Mouse (Mus musculus) ES-E14 (cell line): ENCODE measurements around the gene Il1b. TPM values are rescaled to one million over a fixed set of nuclear protein-coding genes. Genes with fewer than 3 reads are reported as not detected.

Experiments used
- DNase-seq: peaks from one replicate; pipeline ENCODE4 v3.0.0-alpha.2; 2013; ENCODE audit warnings: low read depth, low spot score
- H3K27ac ChIP-seq: 2 replicates; pipeline ENCODE4 v1.5.1; 2012; ENCODE audit warnings: low read depth, mild to moderate bottlenecking, low read length, moderate library complexity, mixed read lengths; ENCODE audit not compliant: poor library complexity, insufficient read depth, severe bottlenecking
- H3K36me3 ChIP-seq: 2 replicates; pipeline ENCODE4 v1.6.1; 2012; ENCODE audit warnings: mild to moderate bottlenecking, low read length, moderate library complexity, mixed read lengths; ENCODE audit not compliant: control insufficient read depth, poor library complexity, insufficient read depth, severe bottlenecking
- H3K4me1 ChIP-seq, 2 experiments: fragments of 150-350 bp in 1 of 2; sonication (generic) in 1 of 2; 2 replicates each; pipeline ENCODE4 v1.6.1; 2012; ENCODE audit warnings: low read length in 2 of 2, mild to moderate bottlenecking in 1 of 2, mixed read lengths in 1 of 2; ENCODE audit not compliant: control insufficient read depth in 2 of 2, insufficient read depth in 2 of 2, poor library complexity in 1 of 2
- H3K4me3 ChIP-seq, 2 experiments: fragments of 150-350 bp in 1 of 2; sonication (generic) in 1 of 2; 2 replicates each; pipeline ENCODE4 v1.5.1; 2012; ENCODE audit warnings: low read length in 2 of 2, low read depth in 1 of 2, mild to moderate bottlenecking in 1 of 2, mixed read lengths in 1 of 2; ENCODE audit not compliant: insufficient read depth in 1 of 2, poor library complexity in 1 of 2, severe bottlenecking in 1 of 2
- H3K9ac ChIP-seq: 2 replicates; pipeline ENCODE4 v1.6.1; 2012; ENCODE audit warnings: low read depth, mild to moderate bottlenecking, low read length, mixed read lengths; ENCODE audit not compliant: poor library complexity, insufficient read depth, severe bottlenecking
- H3K9me3 ChIP-seq: fragments of 150-350 bp; sonication (generic); 2 replicates; pipeline ENCODE4 v1.6.1; 2012; ENCODE audit warnings: low read depth, mild to moderate bottlenecking, low read length; ENCODE audit not compliant: control insufficient read depth, insufficient read depth
- CHD2 ChIP-seq: IDR thresholded peaks from 2 replicates; pipeline ENCODE4 v1.6.1; 2014; ENCODE audit warnings: mild to moderate bottlenecking, low read depth, low read length, inconsistent platforms
- HCFC1 ChIP-seq: IDR thresholded peaks from 2 replicates; pipeline ENCODE4 v1.6.1; 2012; ENCODE audit warnings: low read length, inconsistent platforms, borderline replicate concordance; ENCODE audit not compliant: insufficient read depth
- MAFK ChIP-seq: IDR thresholded peaks from 2 replicates; pipeline ENCODE4 v1.6.1; 2014; ENCODE audit warnings: mild to moderate bottlenecking, low read depth, low read length, inconsistent platforms; ENCODE audit not compliant: insufficient read depth
- ZC3H11A ChIP-seq: IDR thresholded peaks from 2 replicates; pipeline ENCODE4 v1.6.1; 2012; ENCODE audit warnings: low read depth, mild to moderate bottlenecking, inconsistent platforms, low read length, borderline replicate concordance
- ZNF384 ChIP-seq: IDR thresholded peaks from 2 replicates; pipeline ENCODE4 v1.6.1; 2012; ENCODE audit warnings: low read depth, low read length, inconsistent platforms
- in situ Hi-C, 2 experiments: fragments of 600-800 bp; cut with MboI; formaldehyde crosslinking; loops; one replicate each; pipeline ENCODE4 v1.15.1; 2025; ENCODE audit warnings: low sequenced_read_pairs in 2 of 2, inconsistent platforms in 1 of 2; ENCODE audit not compliant: unreplicated experiment in 2 of 2
- total RNA-seq: library from RNA; depleted of rRNA; stranded (reverse); fragments of 300-350 nt; gene quantifications from 2 replicates; pipeline ENCODE4 v1.2.3, GENCODE M21; 2012; rRNA removed

The Il1b gene
- not detected in 2 replicates for total RNA-seq

DNA sequence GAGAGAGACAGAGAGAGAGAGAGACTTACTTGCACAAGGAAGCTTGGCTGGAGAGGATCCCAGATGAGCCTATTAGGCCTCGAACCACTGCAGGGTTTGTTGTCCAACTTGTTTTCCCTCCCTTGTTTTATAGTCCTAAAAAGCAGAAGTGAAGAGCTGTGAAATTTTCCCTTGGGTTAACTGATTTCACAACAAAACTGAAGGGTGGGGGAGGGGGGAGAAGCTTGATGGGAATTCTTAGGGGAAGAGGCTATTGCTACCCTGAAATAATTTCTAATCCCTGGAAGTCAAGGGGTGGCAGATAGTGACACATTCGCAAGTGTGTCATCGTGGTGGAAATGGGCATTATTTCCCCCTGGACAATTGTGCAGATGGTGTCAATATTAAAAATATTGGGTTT lies at the start of gene Il1b:
Il1b (minus strand) TSS at position 101 of the 400 bp plus-strand sequence.
- H3K4me1 ChIP-seq: no peaks in the 10 kb centered on the region
- no peak for TF ChIP-seq ZNF384
- TF ChIP-seq CHD2: no peak
- no peak for TF ChIP-seq MAFK
- TF ChIP-seq HCFC1: no peak
- TF ChIP-seq ZC3H11A: no peak
- DNase-seq: no peak
- no peak within 1 kb of the TSS for H3K9ac ChIP-seq
- H3K27ac ChIP-seq: no peak within 1 kb of the TSS
- in situ Hi-C loops: no loop called here
- H3K9me3 ChIP-seq: no peaks in the 10 kb centered on the region
- no peak within 1 kb of the TSS for H3K4me3 ChIP-seq
- no peaks in the 10 kb centered on the region for H3K36me3 ChIP-seq

DNA sequence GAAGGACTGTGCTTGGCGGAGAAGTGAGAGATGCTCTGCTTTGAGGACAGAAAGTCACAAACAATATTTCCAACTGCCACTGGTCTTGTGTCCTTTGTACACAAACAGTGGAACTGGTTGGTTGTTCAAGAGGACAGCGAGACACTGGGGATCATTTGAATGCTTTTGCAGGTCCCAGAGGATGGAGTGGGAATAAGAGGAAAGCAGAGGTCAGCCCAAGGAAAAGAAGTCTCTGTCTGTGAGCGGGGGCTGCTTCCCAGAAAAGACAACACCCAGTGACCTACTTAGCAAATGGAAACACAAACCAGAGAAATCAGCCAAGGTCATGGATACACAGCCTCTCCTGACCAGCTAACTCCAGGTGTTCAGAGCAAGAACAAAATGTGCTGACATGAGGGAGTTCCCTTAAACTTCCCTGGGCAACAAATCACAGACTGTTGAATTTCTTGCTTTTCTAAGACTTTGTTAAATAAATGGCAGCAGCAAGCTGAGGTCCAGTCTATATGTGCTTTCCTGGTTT lies 48.5 kb upstream of the Il1b start:
- Histone ChIP-seq H3K4me3 (no peak overlapping the region; a peak in 1 of 4 replicates), H3K36me3 (no peaks in the 10 kb centered on the region), H3K4me1 (peaks cover 4 to 10% of the 10 kb centered on the region in 2 experiments; a peak in 3 of 4 replicates), H3K27ac (no peak overlapping the region), H3K9me3 (no peaks in the 10 kb centered on the region), H3K9ac (no peak overlapping the region)
- TF ChIP-seq MAFK (no peak), HCFC1 (no peak), CHD2 (no peak), ZC3H11A (no peak), ZNF384 (no peak)
- DNase-seq: no peak
- in situ Hi-C loops: no loop called here

DNA sequence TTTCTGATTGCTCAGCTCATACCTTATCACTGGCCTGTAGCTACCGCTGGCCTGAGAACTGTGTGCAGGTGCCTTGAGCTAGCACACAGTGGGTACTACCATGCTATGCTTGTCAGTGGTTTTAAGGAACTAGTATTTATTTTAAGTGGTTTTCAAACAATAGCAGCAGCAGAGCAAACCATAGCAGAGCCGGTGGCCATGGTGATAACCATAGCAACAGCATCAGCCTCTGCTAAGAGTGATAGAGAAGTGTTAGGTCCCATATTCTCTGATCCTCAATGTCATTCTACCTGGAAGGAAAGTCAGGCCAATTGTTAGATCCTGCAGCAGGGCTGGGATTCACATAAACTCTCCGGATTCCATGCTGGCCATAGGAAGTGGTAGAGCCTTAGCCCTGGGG lies 43.7 kb upstream of the Il1b start:
- Histone ChIP-seq H3K4me3 (no peak overlapping the region), H3K9ac (no peak overlapping the region), H3K27ac (no peak overlapping the region), H3K36me3 (no peaks in the 10 kb centered on the region), H3K4me1 (peaks cover 0 to 2% of the 10 kb centered on the region in 2 experiments; a peak in 2 of 4 replicates), H3K9me3 (no peaks in the 10 kb centered on the region)
- TF ChIP-seq MAFK (no peak), CHD2 (no peak), HCFC1 (no peak), ZC3H11A (no peak), ZNF384 (no peak)
- in situ Hi-C loops: no loop called here
- DNase-seq: no peak

DNA sequence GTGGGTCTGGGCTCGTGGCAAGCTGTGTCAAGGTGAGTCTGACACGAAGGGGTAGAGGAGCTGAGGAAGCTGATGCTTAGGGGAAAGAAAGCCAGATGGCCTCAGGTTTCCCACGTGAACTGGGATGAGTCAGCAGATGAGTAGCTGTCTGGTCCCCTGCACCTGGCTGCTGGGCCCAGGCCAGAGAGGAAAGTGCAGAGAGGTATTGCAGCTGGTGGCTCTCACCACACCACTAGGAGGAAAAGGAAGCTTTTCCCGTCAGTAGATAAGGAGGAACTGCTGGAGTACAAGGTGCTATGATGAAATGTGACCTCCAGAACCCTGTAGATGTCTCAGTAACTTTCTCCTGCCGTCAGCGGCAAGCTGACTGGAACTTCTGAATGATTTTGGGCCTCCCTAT lies 42.5 kb upstream of the Il1b start:
- Histone ChIP-seq H3K27ac (no peak overlapping the region), H3K4me3 (no peak overlapping the region), H3K9ac (no peak overlapping the region), H3K4me1 (no peaks in the 10 kb centered on the region; a peak in 1 of 4 replicates), H3K36me3 (no peaks in the 10 kb centered on the region), H3K9me3 (no peaks in the 10 kb centered on the region)
- in situ Hi-C loops: no loop called here
- no peak for DNase-seq
- TF ChIP-seq MAFK: peak; percentile 72
- no peak for TF ChIP-seq ZC3H11A
- no peak for TF ChIP-seq ZNF384
- no peak for TF ChIP-seq CHD2
- TF ChIP-seq HCFC1: no peak
